Mouse (Mus musculus) left cerebral cortex, adult 9 months (tissue): Measurements from ENCODE around the gene Gucy2g.

Source experiments
- DNase-seq, 2 experiments: peaks; one replicate each; pipeline ENCODE4 v3.0.0; 2022; ENCODE audit warnings: low spot score in 2 of 2

The Gucy2g gene

GRCm38 (mm10) chr19:55241186-55241645, at the start of gene Gucy2g:
Gene Gucy2g (minus strand): TSS chr19:55241236.
- DNase-seq, result no peak

- DNase-seq, result no peak
Measured at GRCm38 (mm10) chr19:55288974-55289373, 47.9 kb upstream of the Gucy2g start.

DNA sequence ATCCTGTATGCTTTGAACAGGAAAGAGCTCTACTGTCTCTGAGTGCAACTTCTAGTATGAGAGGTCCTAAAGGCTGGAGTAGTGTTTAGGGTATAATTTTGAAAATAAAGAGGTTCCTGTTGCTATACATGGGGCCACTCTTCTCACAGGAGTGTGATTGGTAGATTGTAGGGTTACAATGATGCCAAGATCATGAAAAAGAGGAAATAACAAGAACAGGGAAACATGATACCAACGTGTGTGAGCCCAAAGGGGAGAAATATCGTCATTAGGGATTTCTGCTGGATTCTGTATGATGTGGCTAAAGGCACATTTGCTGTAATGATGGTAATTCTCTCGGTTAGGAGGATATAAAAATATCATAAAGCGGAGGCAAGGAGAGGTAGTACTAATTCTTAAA, 45.0 kb upstream of the Gucy2g start:
- no peak for DNase-seq

- DNase-seq, result no peak
Measured at GRCm38 (mm10) chr19:55284093-55284492, 43.1 kb upstream of the Gucy2g start.

DNA sequence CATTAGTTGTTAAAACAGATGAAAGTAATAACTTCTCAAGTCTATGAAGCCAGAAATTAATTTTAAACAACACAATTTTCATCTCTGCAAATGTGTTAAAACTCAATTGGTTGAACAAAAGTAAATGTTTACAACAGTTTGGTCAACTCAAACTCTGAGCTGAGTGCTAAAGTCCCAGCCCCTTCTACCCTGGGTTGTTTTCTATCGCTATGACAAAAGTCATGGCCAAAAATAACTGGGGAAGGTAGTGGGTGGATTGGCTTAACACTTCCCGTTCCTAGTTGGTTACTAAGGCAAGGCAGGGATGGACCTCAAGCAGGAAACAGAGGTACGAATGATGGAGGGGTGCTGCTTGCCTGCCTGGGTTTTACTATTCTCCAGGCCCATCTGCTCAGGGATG, 35.7 kb upstream of the Gucy2g start:
- no peak for DNase-seq

DNA sequence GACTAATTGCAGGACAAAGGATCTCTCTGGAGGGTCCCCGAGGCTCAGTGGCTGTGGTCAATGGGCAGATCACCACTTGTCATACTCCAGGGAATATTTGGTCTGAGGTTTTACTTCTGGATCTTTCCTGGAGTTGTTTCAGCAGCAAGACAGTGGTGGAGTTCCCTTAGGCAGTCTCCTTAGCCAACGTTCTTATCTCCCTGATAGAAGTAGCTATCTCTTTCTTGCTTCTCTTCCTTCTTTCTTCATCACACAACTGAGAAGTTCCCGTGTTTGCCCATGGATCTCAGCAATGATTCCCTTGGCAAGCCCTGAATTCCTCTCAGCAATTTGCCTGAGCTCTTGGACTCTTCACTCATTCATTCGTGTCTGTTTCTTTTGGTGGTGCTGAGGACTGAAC, 35.1 kb upstream of the Gucy2g start:
- no peak for DNase-seq

- no peak for DNase-seq
Measured at GRCm38 (mm10) chr19:55273340-55273739, 32.3 kb upstream of the Gucy2g start.

DNA sequence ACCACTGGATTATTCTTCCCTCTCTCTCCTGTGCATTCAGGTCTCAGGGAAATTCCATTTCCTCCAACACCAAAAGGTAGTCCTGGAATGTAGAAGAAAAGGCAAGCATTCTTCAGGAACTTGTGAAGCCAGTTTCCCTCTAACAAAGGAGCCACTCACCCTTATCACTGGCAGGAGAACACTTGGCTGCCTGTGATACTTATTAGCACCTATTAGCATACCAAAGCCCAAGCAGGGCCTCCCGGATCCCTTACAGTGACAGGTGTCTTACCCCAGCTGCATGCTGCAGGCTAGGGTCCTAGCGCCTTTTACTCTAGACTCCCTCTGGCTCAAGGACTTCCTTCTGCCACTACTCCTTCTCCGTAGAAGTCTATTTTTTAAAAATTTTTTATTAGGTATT, 30.4 kb upstream of the Gucy2g start:
- no peak for DNase-seq

GRCm38 (mm10) chr19:55269051-55269450, 28.0 kb upstream of the Gucy2g start:
- DNase-seq, result no peak

DNA sequence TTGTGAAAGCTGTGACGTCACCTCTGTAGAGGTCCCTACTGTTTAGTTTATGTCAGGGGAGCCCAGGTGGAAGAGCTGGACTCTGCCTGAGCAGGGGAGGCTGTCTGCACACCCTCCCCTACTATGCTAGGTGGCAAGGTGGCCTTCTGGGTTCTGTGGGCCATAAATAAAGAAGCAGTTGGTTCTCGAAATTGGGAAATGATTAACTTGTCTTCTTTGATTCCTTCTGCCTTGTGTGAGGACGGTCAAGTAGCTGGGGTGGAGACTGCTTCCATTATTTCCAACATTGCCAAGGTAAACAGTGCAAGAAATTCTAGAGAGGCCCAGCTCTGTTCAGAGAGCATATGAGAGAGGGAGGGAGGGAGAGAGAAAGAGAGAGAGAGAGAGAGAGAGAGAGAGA, 27.1 kb upstream of the Gucy2g start:
- DNase-seq, result no peak

- DNase-seq, result no peak
Measured at GRCm38 (mm10) chr19:55266786-55267185, 25.8 kb upstream of the Gucy2g start.

DNA sequence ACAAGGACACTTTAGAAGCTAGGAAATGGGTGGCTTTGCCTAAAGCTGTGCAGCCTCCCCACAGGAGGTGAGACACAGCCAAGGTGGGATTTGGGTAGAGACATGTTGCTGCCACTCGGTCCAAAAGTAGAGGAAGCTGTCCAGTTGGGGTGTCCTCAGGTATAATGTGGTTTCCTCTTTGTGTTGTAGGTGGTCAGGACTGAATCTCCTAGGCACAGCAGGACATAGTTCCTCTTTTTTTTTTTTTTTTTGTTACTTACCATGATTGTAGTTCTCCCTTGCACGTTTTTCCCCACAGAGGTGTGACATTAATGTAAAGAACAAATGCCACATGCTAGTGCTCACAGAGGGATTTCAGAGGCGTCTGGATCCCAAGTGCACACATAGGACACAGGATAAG, 24.2 kb upstream of the Gucy2g start:
- no peak for DNase-seq

DNA sequence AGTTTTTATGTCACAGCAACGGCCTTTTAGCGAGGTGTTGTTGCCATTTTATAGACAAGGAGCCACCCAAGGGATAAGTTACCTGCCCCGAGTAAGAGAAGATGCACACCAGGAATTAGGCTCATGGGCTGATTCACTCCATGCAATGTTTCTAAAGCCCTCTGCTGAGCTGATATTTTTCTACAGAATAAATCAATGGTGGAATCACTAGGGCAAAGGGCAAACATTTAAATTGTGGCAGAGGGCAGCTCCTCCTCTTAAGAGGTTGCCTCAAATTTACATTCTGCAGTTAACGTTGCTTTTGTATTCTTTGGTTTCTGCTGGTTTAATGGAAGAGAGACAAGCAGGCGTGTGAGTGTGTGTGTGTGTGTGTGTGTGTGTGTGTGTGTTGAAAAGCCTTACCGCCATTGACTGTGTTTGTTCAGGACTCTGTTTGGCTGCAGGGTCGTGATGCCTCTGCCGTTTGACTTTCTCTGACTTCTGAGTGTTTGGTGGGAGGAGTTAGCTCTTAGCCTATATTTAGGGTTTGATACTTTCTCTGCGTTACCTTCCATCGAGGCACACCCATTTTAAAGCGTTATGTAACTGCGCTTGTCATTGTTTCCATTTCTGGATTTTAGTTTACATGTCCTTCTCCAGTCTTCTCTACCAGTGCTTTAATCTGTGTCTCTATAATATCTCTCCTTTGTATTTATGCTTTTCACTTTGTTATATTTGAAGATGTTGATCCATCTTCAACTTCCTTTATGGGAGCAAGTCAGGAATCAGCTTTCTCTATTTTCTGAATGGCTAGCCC, 19.6 kb upstream of the Gucy2g start:
- DNase-seq, result no peak

GRCm38 (mm10) chr19:55258514-55258913, 17.5 kb upstream of the Gucy2g start:
- no peak for DNase-seq

GRCm38 (mm10) chr19:55257656-55258375, 16.8 kb upstream of the Gucy2g start:
- no peak for DNase-seq

GRCm38 (mm10) chr19:55256156-55256555, 15.1 kb upstream of the Gucy2g start:
- DNase-seq, result peak in 1 of 2 experiments; percentile 46

GRCm38 (mm10) chr19:55254513-55255016, 13.5 kb upstream of the Gucy2g start:
- DNase-seq, result peak in 1 of 2 experiments; percentile 32

GRCm38 (mm10) chr19:55253570-55254441, 12.8 kb upstream of the Gucy2g start:
- DNase-seq, result peak in 1 of 2 experiments; percentile 58

DNA sequence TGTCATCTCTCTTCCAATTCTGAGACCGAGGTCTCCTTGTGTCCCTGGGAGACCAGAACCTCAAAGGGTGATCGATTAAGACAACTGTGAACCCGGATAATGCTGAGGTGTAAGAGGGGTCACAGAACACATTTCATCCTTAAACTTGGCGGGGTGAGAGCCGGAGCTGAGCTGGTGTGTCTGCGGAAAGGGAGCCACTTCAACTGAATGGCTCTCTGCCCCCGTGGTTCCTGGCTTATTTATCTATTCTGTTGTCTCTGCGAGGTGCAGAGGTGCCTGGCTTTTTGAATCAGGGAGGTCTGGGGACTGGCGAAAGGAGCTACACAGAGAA, 12.2 kb upstream of the Gucy2g start:
- DNase-seq, result peak in 1 of 2 experiments; percentile 25

DNA sequence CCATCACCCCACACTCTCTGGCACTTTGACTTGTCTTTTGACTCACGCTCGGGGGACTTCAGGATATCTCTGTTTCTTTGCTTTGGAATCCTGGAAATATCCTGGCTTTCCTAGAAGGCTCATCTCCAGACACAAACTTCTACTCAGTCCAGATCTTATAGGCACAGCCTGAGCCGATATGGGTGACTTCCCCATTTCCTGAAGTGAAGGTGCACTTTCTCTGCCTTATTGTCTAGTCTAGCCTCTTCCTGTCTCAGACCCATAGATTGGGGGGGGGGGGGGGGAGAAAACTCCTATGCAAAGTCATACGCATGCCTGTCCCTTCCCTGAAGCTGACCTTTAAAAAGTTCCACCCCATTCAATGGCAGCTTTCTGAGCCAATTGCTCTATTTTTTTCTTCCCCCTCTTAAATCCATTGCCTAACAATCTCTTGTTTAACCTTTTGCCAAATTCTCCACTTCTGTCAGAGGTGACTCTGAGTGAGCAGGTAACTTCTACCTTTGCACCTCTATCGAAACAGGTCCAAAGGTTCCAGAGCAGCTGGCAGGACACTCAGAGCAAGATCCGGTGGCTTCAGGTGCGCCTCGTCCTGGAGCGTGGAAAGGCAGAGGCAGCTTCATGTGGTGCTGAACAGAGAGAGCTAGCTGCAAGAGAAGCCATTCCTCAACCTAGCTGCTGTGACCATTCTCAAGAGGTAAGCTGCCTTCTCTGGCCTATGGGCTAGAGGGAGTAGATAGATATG, 10.5 kb upstream of the Gucy2g start, which contains the start of gene Acsl5:
Gene Acsl5 (plus strand): TSS at position 556 of the 742 bp plus-strand sequence.
- DNase-seq, result no peak

GRCm38 (mm10) chr19:55250451-55250850, 9.4 kb upstream of the Gucy2g start:
- no peak for DNase-seq
